Mouse (Mus musculus): ENCODE results near the gene Il6ra. TPM values are rescaled to one million over a fixed set of nuclear protein-coding genes. Genes with fewer than 3 reads are reported as not detected.

Gene Il6ra
- polyA plus RNA-seq, 1 experiment from 2014 or later: 0.54 TPM

DNA sequence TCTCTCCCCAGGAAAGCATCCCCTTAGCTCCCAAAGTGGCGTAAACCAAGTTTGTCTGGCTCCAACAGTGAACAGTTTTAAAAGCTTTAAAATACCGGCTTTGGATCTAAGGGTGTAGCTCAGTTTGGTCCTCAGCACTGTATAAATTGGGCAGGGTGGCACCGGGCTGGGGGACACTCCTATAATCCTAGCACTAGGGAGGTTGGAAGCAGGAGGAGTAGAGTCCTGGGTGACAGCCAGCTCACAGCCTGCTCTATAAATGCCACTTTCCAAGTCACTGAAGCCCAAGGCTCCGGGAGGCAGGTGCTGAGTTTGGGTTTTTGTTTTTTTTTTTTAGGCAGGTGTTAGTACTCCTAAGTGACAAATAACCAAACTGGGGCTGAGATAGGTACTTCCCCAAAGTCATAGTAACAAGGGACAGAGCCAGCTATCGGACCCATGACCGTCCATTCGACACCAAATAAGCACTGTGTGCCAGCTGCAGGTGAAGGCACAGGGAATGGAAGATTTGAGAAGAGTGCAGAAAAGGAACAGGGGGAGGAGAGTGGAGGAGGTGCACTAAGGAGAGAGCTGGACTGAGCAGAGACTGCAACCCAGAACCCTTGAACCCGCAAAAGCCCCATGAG is 30.3 kb downstream of the Il6ra start:
- WGBS: 72% methylated on average over 8 of the region's 8 CpGs
- no peak overlapping the region for H3K27ac ChIP-seq (ENCODE audit: low read length)
- no peaks in the 10 kb centered on the region for H3K27me3 ChIP-seq (replicated peaks; ENCODE audit: control insufficient read depth, insufficient read depth, low read length)
- no peaks in the 10 kb centered on the region for H3K36me3 ChIP-seq (ENCODE audit: control insufficient read depth, insufficient read depth)
- no peak overlapping the region for H3K4me2 ChIP-seq (ENCODE audit: low read length)
- no peak overlapping the region for H3K9ac ChIP-seq (replicated peaks; ENCODE audit: low read depth, low read length)
- H3K9me3 ChIP-seq (ENCODE audit: control insufficient read depth, low read length): no peaks in the 10 kb centered on the region
- H3K4me1 ChIP-seq (replicated peaks; ENCODE audit: control insufficient read depth, insufficient read depth, low read length): no peaks in the 10 kb centered on the region
- no peak overlapping the region for H3K4me3 ChIP-seq (replicated peaks; ENCODE audit: low read length)
- ATAC-seq: no peak

DNA sequence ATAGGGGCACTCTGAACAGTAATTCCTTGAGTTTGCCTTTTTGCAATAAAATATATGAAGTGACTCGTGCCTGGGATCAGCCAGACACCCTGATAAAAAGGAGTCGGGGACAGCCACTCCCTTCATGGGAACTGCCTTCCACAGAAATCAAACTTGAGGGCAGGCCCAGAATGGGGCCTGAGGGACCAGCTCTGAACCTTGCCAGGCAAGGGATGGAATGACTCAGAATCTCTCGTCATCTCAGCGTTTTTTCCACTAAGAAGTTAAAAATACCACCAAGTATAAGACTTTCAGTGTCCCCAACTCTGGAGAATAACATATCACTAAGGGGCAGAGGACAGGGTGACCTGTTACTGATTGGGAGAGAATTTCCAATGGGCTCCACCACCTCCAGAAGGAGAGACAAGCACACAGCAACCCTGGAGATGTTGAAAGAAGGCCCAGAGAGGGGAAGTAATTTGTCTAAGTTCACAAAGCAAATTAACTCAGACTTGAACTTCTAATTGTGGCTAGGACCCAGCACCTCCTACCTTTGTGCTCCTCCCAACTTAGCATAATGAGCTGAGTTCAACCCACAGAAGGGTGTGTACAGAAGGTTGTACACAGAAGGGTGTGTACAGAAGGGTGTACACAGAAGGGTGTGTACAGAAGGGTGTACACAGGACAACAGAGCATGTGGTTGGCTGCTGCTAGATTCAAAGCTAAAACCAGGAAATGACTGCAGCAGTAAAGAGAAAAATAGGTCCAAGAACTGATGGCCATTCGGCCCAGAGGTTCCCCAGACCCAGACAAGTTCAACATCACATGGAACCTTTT is 32.8 kb downstream of the Il6ra start:
- WGBS: 81% methylated on average over 5 of the region's 5 CpGs
- Histone ChIP-seq H3K9me3 (ENCODE audit: control insufficient read depth, low read length) (no peaks in the 10 kb centered on the region), H3K4me3 (replicated peaks; ENCODE audit: low read length) (no peak overlapping the region), H3K4me1 (replicated peaks; ENCODE audit: control insufficient read depth, insufficient read depth, low read length) (no peaks in the 10 kb centered on the region), H3K27ac (ENCODE audit: low read length) (no peak overlapping the region), H3K27me3 (replicated peaks; ENCODE audit: control insufficient read depth, insufficient read depth, low read length) (no peaks in the 10 kb centered on the region), H3K36me3 (ENCODE audit: control insufficient read depth, insufficient read depth) (no peaks in the 10 kb centered on the region), H3K4me2 (ENCODE audit: low read length) (no peak overlapping the region), H3K9ac (replicated peaks; ENCODE audit: low read depth, low read length) (no peak overlapping the region)
- no peak for ATAC-seq

GRCm38 (mm10) chr3:89879326-89879725 is 33.7 kb downstream of the Il6ra start:
- Histone ChIP-seq H3K9ac (replicated peaks; ENCODE audit: low read depth, low read length) (no peak overlapping the region), H3K27ac (ENCODE audit: low read length) (no peak overlapping the region), H3K4me2 (ENCODE audit: low read length) (no peak overlapping the region), H3K9me3 (ENCODE audit: control insufficient read depth, low read length) (no peaks in the 10 kb centered on the region), H3K4me3 (replicated peaks; ENCODE audit: low read length) (no peak overlapping the region), H3K27me3 (replicated peaks; ENCODE audit: control insufficient read depth, insufficient read depth, low read length) (no peaks in the 10 kb centered on the region), H3K36me3 (ENCODE audit: control insufficient read depth, insufficient read depth) (no peaks in the 10 kb centered on the region), H3K4me1 (replicated peaks; ENCODE audit: control insufficient read depth, insufficient read depth, low read length) (no peaks in the 10 kb centered on the region)
- 72% methylated on average over 3 of the region's 3 CpGs for WGBS
- ATAC-seq: no peak

- Histone ChIP-seq H3K4me2 (ENCODE audit: low read length) (no peak overlapping the region), H3K36me3 (ENCODE audit: control insufficient read depth, insufficient read depth) (no peaks in the 10 kb centered on the region), H3K27ac (ENCODE audit: low read length) (no peak overlapping the region), H3K9me3 (ENCODE audit: control insufficient read depth, low read length) (no peaks in the 10 kb centered on the region), H3K4me3 (replicated peaks; ENCODE audit: low read length) (no peak overlapping the region), H3K9ac (replicated peaks; ENCODE audit: low read depth, low read length) (no peak overlapping the region), H3K27me3 (replicated peaks; ENCODE audit: control insufficient read depth, insufficient read depth, low read length) (no peaks in the 10 kb centered on the region), H3K4me1 (replicated peaks; ENCODE audit: control insufficient read depth, insufficient read depth, low read length) (no peaks in the 10 kb centered on the region)
- no peak for ATAC-seq
- 3% methylated on average over 3 of the region's 3 CpGs for WGBS
Measured at GRCm38 (mm10) chr3:89878456-89878855, 34.5 kb downstream of the Il6ra start.

- no peak for ATAC-seq
- 73% methylated on average over 8 of the region's 8 CpGs for WGBS
Measured at GRCm38 (mm10) chr3:89877129-89877528, 35.9 kb downstream of the Il6ra start.

GRCm38 (mm10) chr3:89876469-89876868 is 36.5 kb downstream of the Il6ra start:
- ATAC-seq: no peak
- H3K9me3 ChIP-seq (ENCODE audit: control insufficient read depth, low read length): no peaks in the 10 kb centered on the region
- H3K4me1 ChIP-seq (replicated peaks; ENCODE audit: control insufficient read depth, insufficient read depth, low read length): no peaks in the 10 kb centered on the region
- H3K4me2 ChIP-seq (ENCODE audit: low read length): no peak overlapping the region
- no peaks in the 10 kb centered on the region for H3K27me3 ChIP-seq (replicated peaks; ENCODE audit: control insufficient read depth, insufficient read depth, low read length)
- no peak overlapping the region for H3K4me3 ChIP-seq (replicated peaks; ENCODE audit: low read length)
- no peaks in the 10 kb centered on the region for H3K36me3 ChIP-seq (ENCODE audit: control insufficient read depth, insufficient read depth)
- no peak overlapping the region for H3K27ac ChIP-seq (ENCODE audit: low read length)
- 68% methylated on average over 4 of the region's 4 CpGs for WGBS
- H3K9ac ChIP-seq (replicated peaks; ENCODE audit: low read depth, low read length): no peak overlapping the region

More at GRCm38 (mm10) chr3:89877129-89877528, 35.9 kb downstream of the Il6ra start:
- H3K9me3 ChIP-seq (ENCODE audit: control insufficient read depth, low read length): no peaks in the 10 kb centered on the region
- H3K27me3 ChIP-seq (replicated peaks; ENCODE audit: control insufficient read depth, insufficient read depth, low read length): no peaks in the 10 kb centered on the region
- no peaks in the 10 kb centered on the region for H3K4me1 ChIP-seq (replicated peaks; ENCODE audit: control insufficient read depth, insufficient read depth, low read length)
- no peak overlapping the region for H3K27ac ChIP-seq (ENCODE audit: low read length)
- H3K36me3 ChIP-seq (ENCODE audit: control insufficient read depth, insufficient read depth): no peaks in the 10 kb centered on the region
- H3K4me2 ChIP-seq (ENCODE audit: low read length): no peak overlapping the region
- no peak overlapping the region for H3K9ac ChIP-seq (replicated peaks; ENCODE audit: low read depth, low read length)
- no peak overlapping the region for H3K4me3 ChIP-seq (replicated peaks; ENCODE audit: low read length)

GRCm38 (mm10) chr3:89875781-89876180 is 37.2 kb downstream of the Il6ra start:
- H3K9me3 ChIP-seq (ENCODE audit: control insufficient read depth, low read length): no peaks in the 10 kb centered on the region
- no peaks in the 10 kb centered on the region for H3K27me3 ChIP-seq (replicated peaks; ENCODE audit: control insufficient read depth, insufficient read depth, low read length)
- no peak overlapping the region for H3K4me3 ChIP-seq (replicated peaks; ENCODE audit: low read length)
- ATAC-seq: no peak
- no peak overlapping the region for H3K4me2 ChIP-seq (ENCODE audit: low read length)
- no peaks in the 10 kb centered on the region for H3K36me3 ChIP-seq (ENCODE audit: control insufficient read depth, insufficient read depth)
- no peak overlapping the region for H3K27ac ChIP-seq (ENCODE audit: low read length)
- no peak overlapping the region for H3K9ac ChIP-seq (replicated peaks; ENCODE audit: low read depth, low read length)
- no peaks in the 10 kb centered on the region for H3K4me1 ChIP-seq (replicated peaks; ENCODE audit: control insufficient read depth, insufficient read depth, low read length)
- WGBS: 77% methylated on average over 8 of the region's 8 CpGs

DNA sequence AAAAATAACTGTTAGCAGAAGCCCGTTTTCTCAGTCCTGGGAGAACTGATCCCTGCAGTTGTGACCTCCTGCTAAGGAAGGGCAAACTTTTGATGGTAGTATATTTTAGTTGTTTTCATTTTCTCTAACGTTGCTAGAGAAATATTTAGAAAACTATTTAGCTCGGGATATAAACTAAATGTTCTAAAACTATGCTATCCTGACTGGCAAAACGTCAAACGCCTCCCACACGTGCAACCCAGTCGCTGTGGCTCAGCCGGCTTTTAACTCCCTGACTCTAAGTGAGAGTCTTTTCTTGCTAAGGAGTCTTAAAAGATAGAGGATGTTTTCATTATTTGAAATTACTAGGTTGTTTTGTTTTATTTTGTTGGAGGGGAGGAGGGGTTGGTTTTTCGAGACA is 38.0 kb downstream of the Il6ra start:
- no peak overlapping the region for H3K4me3 ChIP-seq (replicated peaks; ENCODE audit: low read length)
- no peak overlapping the region for H3K4me2 ChIP-seq (ENCODE audit: low read length)
- no peaks in the 10 kb centered on the region for H3K4me1 ChIP-seq (replicated peaks; ENCODE audit: control insufficient read depth, insufficient read depth, low read length)
- ATAC-seq: no peak
- H3K36me3 ChIP-seq (ENCODE audit: control insufficient read depth, insufficient read depth): no peaks in the 10 kb centered on the region
- H3K27ac ChIP-seq (ENCODE audit: low read length): no peak overlapping the region
- no peak overlapping the region for H3K9ac ChIP-seq (replicated peaks; ENCODE audit: low read depth, low read length)
- no peaks in the 10 kb centered on the region for H3K27me3 ChIP-seq (replicated peaks; ENCODE audit: control insufficient read depth, insufficient read depth, low read length)
- 89% methylated on average over 9 of the region's 9 CpGs for WGBS
- H3K9me3 ChIP-seq (ENCODE audit: control insufficient read depth, low read length): no peaks in the 10 kb centered on the region

- H3K4me3 ChIP-seq (replicated peaks; ENCODE audit: low read length): no peak overlapping the region
- 90% methylated on average over 5 of the region's 5 CpGs for WGBS
- H3K36me3 ChIP-seq (ENCODE audit: control insufficient read depth, insufficient read depth): no peaks in the 10 kb centered on the region
- H3K27ac ChIP-seq (ENCODE audit: low read length): no peak overlapping the region
- H3K9me3 ChIP-seq (ENCODE audit: control insufficient read depth, low read length): no peaks in the 10 kb centered on the region
- ATAC-seq: no peak
- no peak overlapping the region for H3K9ac ChIP-seq (replicated peaks; ENCODE audit: low read depth, low read length)
- H3K27me3 ChIP-seq (replicated peaks; ENCODE audit: control insufficient read depth, insufficient read depth, low read length): no peaks in the 10 kb centered on the region
- H3K4me1 ChIP-seq (replicated peaks; ENCODE audit: control insufficient read depth, insufficient read depth, low read length): no peaks in the 10 kb centered on the region; the same call in 1 of the 2 replicates
- H3K4me2 ChIP-seq (ENCODE audit: low read length): no peak overlapping the region
Measured at GRCm38 (mm10) chr3:89874076-89874475, 38.9 kb downstream of the Il6ra start.
